Mouse (Mus musculus) CH12.LX (cell line): ENCODE results near the gene Hunk. TPM values are rescaled to one million over a fixed set of nuclear protein-coding genes. Genes with fewer than 3 reads are reported as not detected.

ENCODE experiments used
- DNase-seq: peaks from one replicate; pipeline ENCODE4 v3.0.0-alpha.2; 2013; ENCODE audit errors: extremely low read depth
- H3K27ac ChIP-seq: 2 replicates; pipeline ENCODE4 v1.5.1; 2012; ENCODE audit warnings: low read depth, mild to moderate bottlenecking, control low read depth, moderate library complexity; ENCODE audit not compliant: insufficient read depth
- H3K27me3 ChIP-seq: replicated peaks from 2 replicates; pipeline ENCODE3; 2012; ENCODE audit warnings: inconsistent platforms
- H3K36me3 ChIP-seq, 2 experiments: replicated peaks in 1 of 2; 2 replicates each; pipeline versions ENCODE3 to v1.6.1; 2012; ENCODE audit warnings: inconsistent platforms in 1 of 2, low read length in 1 of 2, mild to moderate bottlenecking in 1 of 2, mixed read lengths in 1 of 2, moderate library complexity in 1 of 2; ENCODE audit not compliant: control insufficient read depth in 1 of 2, insufficient read depth in 1 of 2
- H3K4me1 ChIP-seq, 2 experiments: 2 replicates each; pipeline ENCODE4 v1.6.1; 2012; ENCODE audit warnings: inconsistent platforms in 1 of 2, moderate library complexity in 1 of 2; ENCODE audit not compliant: insufficient read depth in 2 of 2, control insufficient read depth in 1 of 2
- H3K4me2 ChIP-seq: 2 replicates; pipeline ENCODE4 v1.6.1; 2012; ENCODE audit warnings: low read depth, mild to moderate bottlenecking, control low read depth; ENCODE audit not compliant: poor library complexity, insufficient read depth, severe bottlenecking
- H3K4me3 ChIP-seq, 3 experiments: fragments of 150-350 bp in 1 of 3; sonication (generic) in 1 of 3; replicated peaks in 1 of 3; 2 replicates each; pipeline versions ENCODE3 to v1.5.1; 2011 to 2012; ENCODE audit warnings: low read depth in 2 of 3, low read length in 2 of 3, mild to moderate bottlenecking in 2 of 3, moderate library complexity in 2 of 3, control low read depth in 1 of 3, improper control_type of control experiment in 1 of 3, inconsistent platforms in 1 of 3, mixed read lengths in 1 of 3; ENCODE audit not compliant: poor library complexity in 1 of 3
- H3K79me2 ChIP-seq: replicated peaks from 2 replicates; pipeline ENCODE4 v1.6.1; 2012; ENCODE audit warnings: mild to moderate bottlenecking, moderate library complexity; ENCODE audit not compliant: control insufficient read depth, poor library complexity, insufficient read depth, severe bottlenecking; ENCODE audit errors: extremely low read depth
- H3K9ac ChIP-seq: 2 replicates; pipeline ENCODE4 v1.6.1; 2012; ENCODE audit warnings: low read depth, mild to moderate bottlenecking, control low read depth, moderate library complexity; ENCODE audit not compliant: insufficient read depth
- H3K9me3 ChIP-seq: replicated peaks from 2 replicates; pipeline ENCODE3; 2012; ENCODE audit warnings: low read length, inconsistent platforms, mixed read lengths
- BHLHE40 ChIP-seq: IDR thresholded peaks from 2 replicates; pipeline ENCODE4 v1.6.1; 2011; ENCODE audit warnings: mild to moderate bottlenecking, low read depth, low read length, improper control_type of control experiment
- CHD1 ChIP-seq: IDR thresholded peaks from 2 replicates; pipeline ENCODE4 v1.6.1; 2012; ENCODE audit warnings: low read depth, low read length, improper control_type of control experiment, inconsistent platforms
- CHD2 ChIP-seq: IDR thresholded peaks from 2 replicates; pipeline ENCODE4 v1.6.1; 2011; ENCODE audit warnings: low read length, improper control_type of control experiment
- E2F4 ChIP-seq: IDR thresholded peaks from 2 replicates; pipeline ENCODE4 v1.6.1; 2011; ENCODE audit warnings: low read depth, low read length, improper control_type of control experiment; ENCODE audit not compliant: insufficient replicate concordance
- ELF1 ChIP-seq: IDR thresholded peaks from 2 replicates; pipeline ENCODE4 v1.6.1; 2014; ENCODE audit warnings: low read depth, mild to moderate bottlenecking, inconsistent platforms, low read length, improper control_type of control experiment
- EP300 ChIP-seq: IDR thresholded peaks from 2 replicates; pipeline ENCODE4 v1.6.1; 2011; ENCODE audit warnings: low read length, improper control_type of control experiment
- ETS1 ChIP-seq: conservative IDR thresholded peaks from 2 replicates; pipeline ENCODE4 v1.6.1; 2012; ENCODE audit warnings: low read depth, mild to moderate bottlenecking, inconsistent platforms, low read length, improper control_type of control experiment, moderate library complexity
- GABPA ChIP-seq: IDR thresholded peaks from 2 replicates; pipeline ENCODE4 v1.6.1; 2012; ENCODE audit warnings: low read depth, low read length, improper control_type of control experiment, inconsistent platforms; ENCODE audit not compliant: insufficient replicate concordance
- HCFC1 ChIP-seq: IDR thresholded peaks from 2 replicates; pipeline ENCODE4 v1.6.1; 2012; ENCODE audit warnings: low read depth, mild to moderate bottlenecking, inconsistent platforms, low read length, improper control_type of control experiment
- MAFK ChIP-seq: IDR thresholded peaks from 2 replicates; pipeline ENCODE4 v1.6.1; 2011; ENCODE audit warnings: low read length, improper control_type of control experiment; ENCODE audit not compliant: insufficient replicate concordance
- MAX ChIP-seq: IDR thresholded peaks from 2 replicates; pipeline ENCODE4 v1.6.1; 2011; ENCODE audit warnings: low read length, improper control_type of control experiment
- MAZ ChIP-seq: IDR thresholded peaks from 2 replicates; pipeline ENCODE4 v1.6.1; 2012; ENCODE audit warnings: low read depth, mild to moderate bottlenecking, inconsistent platforms, low read length, improper control_type of control experiment, moderate library complexity
- MYC ChIP-seq: IDR thresholded peaks from 2 replicates; pipeline ENCODE4 v1.6.1; 2011; ENCODE audit warnings: low read depth, mild to moderate bottlenecking, improper control_type of control experiment, low read length
- NRF1 ChIP-seq: IDR thresholded peaks from 2 replicates; pipeline ENCODE4 v1.6.1; 2014; ENCODE audit warnings: low read depth, mild to moderate bottlenecking, inconsistent platforms, low read length, improper control_type of control experiment, moderate library complexity
- PAX5 ChIP-seq: IDR thresholded peaks from 2 replicates; pipeline ENCODE4 v1.6.1; 2012; ENCODE audit warnings: low read length, inconsistent platforms, mixed read lengths
- RAD21 ChIP-seq: IDR thresholded peaks from 2 replicates; pipeline ENCODE4 v1.6.1; 2011; ENCODE audit warnings: low read depth, mild to moderate bottlenecking, low read length, improper control_type of control experiment, moderate library complexity
- RCOR1 ChIP-seq: conservative IDR thresholded peaks from 2 replicates; pipeline ENCODE4 v1.6.1; 2012; ENCODE audit warnings: low read depth, mild to moderate bottlenecking, inconsistent platforms, low read length, improper control_type of control experiment
- TBP ChIP-seq: conservative IDR thresholded peaks from 2 replicates; pipeline ENCODE4 v1.6.1; 2011; ENCODE audit warnings: low read depth, low read length, improper control_type of control experiment
- UBTF ChIP-seq: IDR thresholded peaks from 2 replicates; pipeline ENCODE4 v1.6.1; 2012; ENCODE audit warnings: low read depth, mild to moderate bottlenecking, inconsistent platforms, low read length, improper control_type of control experiment, moderate library complexity
- ZC3H11A ChIP-seq: IDR thresholded peaks from 2 replicates; pipeline ENCODE4 v1.6.1; 2012; ENCODE audit warnings: low read depth, mild to moderate bottlenecking, inconsistent platforms, low read length, improper control_type of control experiment
- ZMIZ1 ChIP-seq: IDR thresholded peaks from 2 replicates; pipeline ENCODE4 v1.6.1; 2012; ENCODE audit warnings: low read depth, mild to moderate bottlenecking, inconsistent platforms, low read length, improper control_type of control experiment
- dilution Hi-C: fragments of 300-500 bp; cut with MboI; formaldehyde crosslinking; loops from 2 replicates; pipeline ENCODE4 v1.14.3; 2020; ENCODE audit warnings: low sequenced_read_pairs; ENCODE audit not compliant: extremely low pct_unique_long_range_greater_than_20kb, extremely low pct_ligation_motif_present
- in situ Hi-C: fragments of 300-500 bp; cut with MboI; formaldehyde crosslinking; loops from 3 replicates; pipeline ENCODE4 v1.14.3; 2019; ENCODE audit warnings: low sequenced_read_pairs, low pct_ligation_motif_present, low pct_unique_long_range_greater_than_20kb, mixed read lengths
- polyA plus RNA-seq: library from polyadenylated mRNA; unstranded; fragments of >175 nt; gene quantifications from 2 replicates; pipeline ENCODE4 v1.2.1, GENCODE M21; 2012; ENCODE audit warnings: low read depth; ENCODE audit not compliant: insufficient read length
- total RNA-seq, 2 experiments: library from RNA; depleted of rRNA; stranded (reverse); fragments of 300-350 nt in 1 of 2; fragments of >200 nt in 1 of 2; gene quantifications; 2 replicates each; pipeline ENCODE4 v1.2.3; 2012 to 2014

Hunk gene
- total and polyA plus RNA-seq, 3 experiments, result not detected

GRCm38 (mm10) chr16:90533119-90533673 is 147.4 kb downstream of the Hunk start:
- DNase-seq, result no peak
- dilution Hi-C loops, result no loop called here

GRCm38 (mm10) chr16:90534591-90534990 is 148.8 kb downstream of the Hunk start:
- no peak for DNase-seq
- TF ChIP-seq ZC3H11A, result no peak
- no peak for TF ChIP-seq NRF1
- TF ChIP-seq ETS1, result no peak
- no peak for TF ChIP-seq MAZ
- TF ChIP-seq ZMIZ1, result no peak
- TF ChIP-seq RCOR1, result no peak
- no peak for TF ChIP-seq RAD21
- no peak for TF ChIP-seq EP300
- no peak for TF ChIP-seq TBP
- TF ChIP-seq CHD2, result no peak
- no peak for TF ChIP-seq MYC
- TF ChIP-seq MAFK, result no peak
- TF ChIP-seq E2F4, result no peak
- no peak for TF ChIP-seq PAX5
- no peak for TF ChIP-seq MAX
- TF ChIP-seq HCFC1, result no peak
- no peak for TF ChIP-seq CHD1
- no peak for TF ChIP-seq BHLHE40
- TF ChIP-seq GABPA, result no peak
- Histone ChIP-seq H3K36me3 (no peaks in the 10 kb centered on the region), H3K4me2 (no peak overlapping the region), H3K4me3 (no peak overlapping the region), H3K27ac (no peak overlapping the region), H3K9ac (no peak overlapping the region), H3K27me3 (peaks cover 30% of the 10 kb centered on the region), H3K9me3 (peaks cover 56% of the 10 kb centered on the region), H3K4me1 (no peaks in the 10 kb centered on the region), H3K79me2 (no peaks in the 10 kb centered on the region)
- dilution Hi-C loops (no loop called here), in situ Hi-C loops (no loop called here)

More at GRCm38 (mm10) chr16:90533119-90533673, 147.4 kb downstream of the Hunk start:
- Histone ChIP-seq H3K27me3 (peaks cover 41% of the 10 kb centered on the region), H3K79me2 (no peaks in the 10 kb centered on the region), H3K9me3 (peaks cover 56% of the 10 kb centered on the region)
- TF ChIP-seq ELF1 (no peak), HCFC1 (no peak), UBTF (no peak), MYC (no peak), MAFK (no peak)
- TF ChIP-seq, all 38 proteins: peak for 0
- Histone ChIP-seq H3K36me3 (no peaks in the 10 kb centered on the region), H3K27ac (no peak overlapping the region), H3K4me1 (no peaks in the 10 kb centered on the region), H3K9ac (no peak overlapping the region), H3K4me3 (no peak overlapping the region), H3K4me2 (no peak overlapping the region)
- in situ Hi-C loops, result no loop called here
